Mouse (Mus musculus): ENCODE measurements around the gene Bicra. TPM values are rescaled to one million over a fixed set of nuclear protein-coding genes. Genes with fewer than 3 reads are reported as not detected.

Gene Bicra
- polyA plus RNA-seq, 1 experiment from 2014 or later, result 7.5 TPM

GRCm38 (mm10) chr7:16002171-16002570 lies 45.5 kb downstream of the Bicra start:
- H3K27ac ChIP-seq (ENCODE audit: low read depth, low read length), result no peak overlapping the region
- no peaks in the 10 kb centered on the region for H3K27me3 ChIP-seq (ENCODE audit: control insufficient read depth, insufficient read depth, low read length)
- H3K36me3 ChIP-seq (ENCODE audit: control insufficient read depth, insufficient read depth, low read length), result peaks cover 3% of the 10 kb centered on the region
- H3K9me3 ChIP-seq (ENCODE audit: control insufficient read depth, low read length), result no peaks in the 10 kb centered on the region
- no peak overlapping the region for H3K9ac ChIP-seq (ENCODE audit: low read length)
- WGBS, result 89% methylated on average over 5 of the region's 5 CpGs
- ATAC-seq (ENCODE audit: insufficient read depth, low FRiP score, low TSS enrichment) (no peak), DNase-seq (ENCODE audit: low spot score) (no peak)
- H3K4me3 ChIP-seq (ENCODE audit: low read depth, low read length), result no peak overlapping the region
- H3K4me1 ChIP-seq (ENCODE audit: control insufficient read depth, insufficient read depth, low read length), result no peaks in the 10 kb centered on the region
- no peak overlapping the region for H3K4me2 ChIP-seq (ENCODE audit: low read depth)

GRCm38 (mm10) chr7:16001691-16002090 lies 46.0 kb downstream of the Bicra start:
- H3K4me2 ChIP-seq (ENCODE audit: low read depth), result no peak overlapping the region
- DNase-seq (ENCODE audit: low spot score), result no peak
- H3K4me3 ChIP-seq (ENCODE audit: low read depth, low read length), result no peak overlapping the region
- no peak overlapping the region for H3K9ac ChIP-seq (ENCODE audit: low read length)
- WGBS, result 88% methylated on average over 1 of the region's 1 CpGs
- no peaks in the 10 kb centered on the region for H3K9me3 ChIP-seq (ENCODE audit: control insufficient read depth, low read length)
- no peaks in the 10 kb centered on the region for H3K4me1 ChIP-seq (ENCODE audit: control insufficient read depth, insufficient read depth, low read length)
- H3K36me3 ChIP-seq (ENCODE audit: control insufficient read depth, insufficient read depth, low read length), result peaks cover 3% of the 10 kb centered on the region
- no peak for ATAC-seq (ENCODE audit: insufficient read depth, low FRiP score, low TSS enrichment)
- no peak overlapping the region for H3K27ac ChIP-seq (ENCODE audit: low read depth, low read length)
- H3K27me3 ChIP-seq (ENCODE audit: control insufficient read depth, insufficient read depth, low read length), result no peaks in the 10 kb centered on the region

GRCm38 (mm10) chr7:15993789-15994188 lies 53.9 kb downstream of the Bicra start:
- no peak overlapping the region for H3K4me2 ChIP-seq (ENCODE audit: low read depth)
- H3K36me3 ChIP-seq (ENCODE audit: control insufficient read depth, insufficient read depth, low read length), result peaks cover 13% of the 10 kb centered on the region
- no peaks in the 10 kb centered on the region for H3K4me1 ChIP-seq (ENCODE audit: control insufficient read depth, insufficient read depth, low read length)
- no peak overlapping the region for H3K27ac ChIP-seq (ENCODE audit: low read depth, low read length)
- WGBS, result 94% methylated on average over 4 of the region's 4 CpGs
- DNase-seq (ENCODE audit: low spot score), result no peak
- ATAC-seq (ENCODE audit: insufficient read depth, low FRiP score, low TSS enrichment), result no peak
- no peak overlapping the region for H3K4me3 ChIP-seq (ENCODE audit: low read depth, low read length)
- H3K27me3 ChIP-seq (ENCODE audit: control insufficient read depth, insufficient read depth, low read length), result no peaks in the 10 kb centered on the region
- H3K9me3 ChIP-seq (ENCODE audit: control insufficient read depth, low read length), result no peaks in the 10 kb centered on the region
- no peak overlapping the region for H3K9ac ChIP-seq (ENCODE audit: low read length)

GRCm38 (mm10) chr7:15993152-15993551 lies 54.6 kb downstream of the Bicra start:
- no peak for ATAC-seq (ENCODE audit: insufficient read depth, low FRiP score, low TSS enrichment)
- WGBS, result 96% methylated on average over 3 of the region's 3 CpGs
- no peak for DNase-seq (ENCODE audit: low spot score)
- H3K4me2 ChIP-seq (ENCODE audit: low read depth), result no peak overlapping the region
- H3K9me3 ChIP-seq (ENCODE audit: control insufficient read depth, low read length), result no peaks in the 10 kb centered on the region
- no peak overlapping the region for H3K27ac ChIP-seq (ENCODE audit: low read depth, low read length)
- H3K36me3 ChIP-seq (ENCODE audit: control insufficient read depth, insufficient read depth, low read length), result peaks cover 20% of the 10 kb centered on the region
- H3K27me3 ChIP-seq (ENCODE audit: control insufficient read depth, insufficient read depth, low read length), result no peaks in the 10 kb centered on the region
- no peak overlapping the region for H3K9ac ChIP-seq (ENCODE audit: low read length)
- no peak overlapping the region for H3K4me3 ChIP-seq (ENCODE audit: low read depth, low read length)
- H3K4me1 ChIP-seq (ENCODE audit: control insufficient read depth, insufficient read depth, low read length), result no peaks in the 10 kb centered on the region

- Histone ChIP-seq H3K9ac (ENCODE audit: low read length) (no peak overlapping the region), H3K4me2 (ENCODE audit: low read depth) (no peak overlapping the region), H3K27me3 (ENCODE audit: control insufficient read depth, insufficient read depth, low read length) (no peaks in the 10 kb centered on the region), H3K36me3 (ENCODE audit: control insufficient read depth, insufficient read depth, low read length) (peaks cover 33% of the 10 kb centered on the region), H3K4me3 (ENCODE audit: low read depth, low read length) (no peak overlapping the region), H3K9me3 (ENCODE audit: control insufficient read depth, low read length) (no peaks in the 10 kb centered on the region), H3K4me1 (ENCODE audit: control insufficient read depth, insufficient read depth, low read length) (no peaks in the 10 kb centered on the region), H3K27ac (ENCODE audit: low read depth, low read length) (no peak overlapping the region)
- DNase-seq (ENCODE audit: low spot score), result no peak
- ATAC-seq (ENCODE audit: insufficient read depth, low FRiP score, low TSS enrichment), result no peak
- WGBS, result 95% methylated on average over 3 of the region's 3 CpGs
Measured at GRCm38 (mm10) chr7:15991764-15992163, 56.0 kb downstream of the Bicra start.

GRCm38 (mm10) chr7:15987661-15988356 lies 59.9 kb downstream of the Bicra start:
- no peak; the same call in 1 of the 2 replicates for ATAC-seq (ENCODE audit: insufficient read depth, low FRiP score, low TSS enrichment)
- Histone ChIP-seq H3K9me3 (ENCODE audit: control insufficient read depth, low read length) (no peaks in the 10 kb centered on the region), H3K36me3 (ENCODE audit: control insufficient read depth, insufficient read depth, low read length) (peaks cover 28% of the 10 kb centered on the region)

GRCm38 (mm10) chr7:15982729-15983407 lies 64.9 kb downstream of the Bicra start:
- peaks cover 25% of the 10 kb centered on the region for H3K36me3 ChIP-seq (ENCODE audit: control insufficient read depth, insufficient read depth, low read length)
- no peak for DNase-seq (ENCODE audit: low spot score)
- H3K4me2 ChIP-seq (ENCODE audit: low read depth), result no peak overlapping the region
- H3K4me3 ChIP-seq (ENCODE audit: low read depth, low read length), result no peak overlapping the region
- WGBS, result 53% methylated on average over 4 of the region's 4 CpGs
- H3K4me1 ChIP-seq (ENCODE audit: control insufficient read depth, insufficient read depth, low read length), result no peaks in the 10 kb centered on the region
- no peak overlapping the region for H3K27ac ChIP-seq (ENCODE audit: low read depth, low read length)
- no peaks in the 10 kb centered on the region for H3K27me3 ChIP-seq (ENCODE audit: control insufficient read depth, insufficient read depth, low read length)
- ATAC-seq (ENCODE audit: insufficient read depth, low FRiP score, low TSS enrichment), result no peak
- no peak overlapping the region for H3K9ac ChIP-seq (ENCODE audit: low read length)
- no peaks in the 10 kb centered on the region for H3K9me3 ChIP-seq (ENCODE audit: control insufficient read depth, low read length)

More at GRCm38 (mm10) chr7:15987661-15988356, 59.9 kb downstream of the Bicra start:
- DNase-seq (ENCODE audit: low spot score), result no peak
- Histone ChIP-seq H3K9ac (ENCODE audit: low read length) (no peak overlapping the region), H3K27ac (ENCODE audit: low read depth, low read length) (no peak overlapping the region), H3K4me3 (ENCODE audit: low read depth, low read length) (no peak overlapping the region), H3K4me1 (ENCODE audit: control insufficient read depth, insufficient read depth, low read length) (no peaks in the 10 kb centered on the region), H3K27me3 (ENCODE audit: control insufficient read depth, insufficient read depth, low read length) (no peaks in the 10 kb centered on the region), H3K4me2 (ENCODE audit: low read depth) (no peak overlapping the region)
- WGBS, result 94% methylated on average over 16 of the region's 16 CpGs

GRCm38 (mm10) chr7:15981538-15981937 lies 66.2 kb downstream of the Bicra start:
- ATAC-seq (ENCODE audit: insufficient read depth, low FRiP score, low TSS enrichment) (no peak), DNase-seq (ENCODE audit: low spot score) (no peak)
- Histone ChIP-seq H3K9ac (ENCODE audit: low read length) (no peak overlapping the region), H3K27me3 (ENCODE audit: control insufficient read depth, insufficient read depth, low read length) (no peaks in the 10 kb centered on the region), H3K4me2 (ENCODE audit: low read depth) (no peak overlapping the region), H3K4me3 (ENCODE audit: low read depth, low read length) (no peak overlapping the region), H3K27ac (ENCODE audit: low read depth, low read length) (no peak overlapping the region), H3K4me1 (ENCODE audit: control insufficient read depth, insufficient read depth, low read length) (no peaks in the 10 kb centered on the region), H3K9me3 (ENCODE audit: control insufficient read depth, low read length) (no peaks in the 10 kb centered on the region), H3K36me3 (ENCODE audit: control insufficient read depth, insufficient read depth, low read length) (peaks cover 13% of the 10 kb centered on the region)
- WGBS, result 85% methylated on average over 4 of the region's 4 CpGs

GRCm38 (mm10) chr7:15980246-15980645 lies 67.5 kb downstream of the Bicra start:
- WGBS, result 87% methylated on average over 8 of the region's 8 CpGs
- H3K36me3 ChIP-seq (ENCODE audit: control insufficient read depth, insufficient read depth, low read length), result peaks cover 17% of the 10 kb centered on the region

More at GRCm38 (mm10) chr7:15980246-15980645, 67.5 kb downstream of the Bicra start:
- Histone ChIP-seq H3K27ac (ENCODE audit: low read depth, low read length) (no peak overlapping the region), H3K9me3 (ENCODE audit: control insufficient read depth, low read length) (no peaks in the 10 kb centered on the region), H3K9ac (ENCODE audit: low read length) (no peak overlapping the region), H3K27me3 (ENCODE audit: control insufficient read depth, insufficient read depth, low read length) (no peaks in the 10 kb centered on the region), H3K4me1 (ENCODE audit: control insufficient read depth, insufficient read depth, low read length) (no peaks in the 10 kb centered on the region), H3K4me2 (ENCODE audit: low read depth) (no peak overlapping the region), H3K4me3 (ENCODE audit: low read depth, low read length) (no peak overlapping the region)
- DNase-seq (ENCODE audit: low spot score), result no peak
- no peak for ATAC-seq (ENCODE audit: insufficient read depth, low FRiP score, low TSS enrichment)

All from neural tube, embryonic 11.5 days (tissue).